8 mouse cellular contexts compared by ENCODE assay signal in genomic region chr5:124213588-124214469, GRCm38 (mm10). TPM values are rescaled to one million over a fixed set of nuclear protein-coding genes. Genes with fewer than 3 reads are reported as not detected.
DNase-seq lines count a peak whose midpoint lies in the region; TF ChIP-seq lines count a peak whose summit lies in the region.

No protein-coding gene starts in this region.

- peaks cover 7% of the 10 kb centered on the region for H3K4me1 ChIP-seq in bone marrow, adult 2 months (ENCODE audit: control insufficient read depth, insufficient read depth, low read length)
- H3K4me1 ChIP-seq in small intestine, adult 2 months (ENCODE audit: control insufficient read depth, insufficient read depth, insufficient read length, low read length): peaks cover 9% of the 10 kb centered on the region

- no peak overlapping the region for H3K4me3 ChIP-seq in bone marrow, adult 2 months (replicated peaks; ENCODE audit: control insufficient read depth, low read depth, low read length)
- no peak overlapping the region for H3K4me3 ChIP-seq in small intestine, adult 2 months (ENCODE audit: low read depth, low read length)

- TF ChIP-seq CTCF in bone marrow, adult 2 months (IDR thresholded peaks at IDR 0.05; ENCODE audit: control insufficient read depth, insufficient read depth, low read length): no peak
- TF ChIP-seq CTCF in small intestine, adult 2 months (IDR thresholded peaks at IDR 0.05; ENCODE audit: extremely low read depth, insufficient read length, insufficient replicate concordance, low read depth, low read length): no peak

- no peaks in the 10 kb centered on the region for H3K27me3 ChIP-seq in small intestine, adult 2 months (ENCODE audit: control insufficient read depth, insufficient read depth, low read length)

- no peaks in the 10 kb centered on the region for H3K36me3 ChIP-seq in small intestine, adult 2 months (ENCODE audit: control insufficient read depth, insufficient read depth, low read length)

- TF ChIP-seq POLR2A in bone marrow, adult 2 months (IDR thresholded peaks at IDR 0.05; ENCODE audit: borderline replicate concordance, control insufficient read depth, low read depth, low read length): no peak
- no peak for TF ChIP-seq POLR2A in small intestine, adult 2 months (IDR thresholded peaks at IDR 0.05; ENCODE audit: low read depth, low read length)

- H3K27ac ChIP-seq in bone marrow, adult 2 months (ENCODE audit: control insufficient read depth, insufficient read depth, low read depth, low read length, poor library complexity): peak overlapping the region; percentile 61
- peak overlapping the region; percentile 30 for H3K27ac ChIP-seq in small intestine, adult 2 months (ENCODE audit: insufficient read depth, low read depth, low read length)

- 68% methylated on average over 13 of the region's 13 CpGs for WGBS in bone marrow, adult 2 months
- 77% methylated on average over 13 of the region's 13 CpGs for WGBS in small intestine, adult 2 months

- DNase-seq in ES-CJ7 (ENCODE audit: low read depth, low spot score): peak; percentile 49
- DNase-seq in heart, postnatal 4 days: peak; percentile 75
- peak; percentile 50 to 65 for DNase-seq in kidney, postnatal 4 days
- no peak for DNase-seq in Muller cell, postnatal 12 days (ENCODE audit: inconsistent ontology term)
- DNase-seq in embryo, embryonic 10 days (ENCODE audit: low spot score): no peak
- no peak for DNase-seq in embryo, embryonic 9.5 days (ENCODE audit: extremely low spot score)

RNA-seq across cellular contexts. Expression of gene Pitpnm2, which starts 35.7 kb away (rescaled TPM):
- 10.8 and 11.6 TPM in 2 replicates for polyA plus RNA-seq in bone marrow, adult 2 months (2011; ENCODE audit: insufficient read depth, insufficient read length, low replicate concordance, missing spikeins)
- 10 to 100 TPM; 45.9 to 52.2 TPM for total RNA-seq in heart, postnatal 4 days (2021)
- polyA plus RNA-seq in small intestine, adult 2 months (2012; rRNA removed): 19.5 and 19.6 TPM in 2 replicates

Comparison
In these comparisons a context has a peak if more than half of its experiments do, and no peak if none do; other contexts are left out.
1. DNase-seq: peak in ES-CJ7 (single experiment), heart, postnatal 4 days (single experiment) and kidney, postnatal 4 days (2 of 2); none in Muller cell, postnatal 12 days (single experiment), embryo, embryonic 10 days (single experiment) and embryo, embryonic 9.5 days (single experiment).